Mouse (Mus musculus): ENCODE data around the gene Pced1b. TPM values are rescaled to one million over a fixed set of nuclear protein-coding genes. Genes with fewer than 3 reads are reported as not detected.
"Not testable (repeated sequence)": the region's sequence is repeated elsewhere in the genome, so short reads cannot be mapped to it uniquely, and the experiment has no call there.

Gene Pced1b
- polyA plus RNA-seq (2016; fragmentation: Nextera tagmentation; extraction: Ambion mirVana) = 5.6 and 6.4 TPM in 2 replicates

DNA sequence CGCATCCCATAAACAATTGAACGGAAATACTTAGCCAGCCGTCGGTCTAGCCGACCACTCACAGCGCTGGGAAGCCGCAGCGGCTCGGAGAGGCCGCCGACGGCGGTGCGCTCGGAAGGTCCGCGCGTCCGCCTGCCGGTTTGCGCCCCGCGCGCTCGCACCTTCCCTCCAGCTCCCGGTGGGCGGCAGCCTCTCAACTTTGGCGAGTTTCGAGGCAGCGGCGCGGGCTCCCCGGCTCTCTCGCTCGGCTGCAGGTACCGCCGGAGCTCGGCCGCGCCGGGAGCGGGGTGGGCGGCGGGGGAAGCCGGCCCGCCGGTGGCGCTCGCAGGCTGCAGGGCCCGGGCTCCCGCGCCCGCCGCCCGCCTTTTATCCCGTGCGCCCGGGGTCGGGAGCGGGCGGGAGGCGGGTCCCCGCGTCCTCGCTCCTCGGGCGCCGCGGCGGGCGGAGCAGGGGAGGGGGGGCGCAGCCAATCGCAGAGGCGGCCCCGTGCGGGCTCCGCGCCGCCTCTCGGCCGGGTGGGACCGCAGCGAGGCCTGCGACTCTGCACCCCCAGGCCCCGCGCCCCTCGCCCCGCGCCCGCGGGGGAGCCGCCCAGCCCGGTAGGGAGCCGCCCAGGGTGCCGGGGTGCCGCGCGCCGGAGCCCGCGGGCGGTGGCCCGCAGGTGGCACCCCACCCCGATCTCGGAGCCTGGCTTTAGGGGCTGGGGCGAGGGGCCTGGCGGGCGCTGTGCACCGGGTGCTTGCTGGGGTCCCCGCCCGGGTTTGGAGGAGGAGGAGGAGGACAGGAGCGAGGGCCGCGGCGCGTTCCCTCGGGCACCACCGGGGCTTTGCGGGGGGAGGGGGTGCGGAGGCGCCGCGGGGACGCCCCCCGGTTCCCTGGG, at the start of gene Pced1b, which contains the start of gene Amigo2:
Pced1b (plus strand) TSS at position 197 of the 880 bp plus-strand sequence.
Amigo2 (minus strand) TSS at position 377 of the 880 bp plus-strand sequence.
- H3K4me3 ChIP-seq = peak within 1 kb of the TSS; percentile 69
- H3K9me3 ChIP-seq (replicated peaks) = no peaks in the 10 kb centered on the region
- H3K9ac ChIP-seq = peak within 1 kb of the TSS; percentile 71
- H3K27me3 ChIP-seq (replicated peaks) = peaks cover 80% of the 10 kb centered on the region
- peaks cover 17% of the 10 kb centered on the region; the same call in 1 of the 2 replicates for H3K4me1 ChIP-seq
- H3K4me2 ChIP-seq = peak within 1 kb of the TSS; percentile 94
- H3K27ac ChIP-seq = peak within 1 kb of the TSS; percentile 64
- peak; percentile 48; the same call in 1 of the 2 replicates for ATAC-seq
- H3K36me3 ChIP-seq = no peaks in the 10 kb centered on the region
- under 1% methylated on average over 107 of the region's 125 CpGs for WGBS (ENCODE audit: insufficient replicate concordance)

DNA sequence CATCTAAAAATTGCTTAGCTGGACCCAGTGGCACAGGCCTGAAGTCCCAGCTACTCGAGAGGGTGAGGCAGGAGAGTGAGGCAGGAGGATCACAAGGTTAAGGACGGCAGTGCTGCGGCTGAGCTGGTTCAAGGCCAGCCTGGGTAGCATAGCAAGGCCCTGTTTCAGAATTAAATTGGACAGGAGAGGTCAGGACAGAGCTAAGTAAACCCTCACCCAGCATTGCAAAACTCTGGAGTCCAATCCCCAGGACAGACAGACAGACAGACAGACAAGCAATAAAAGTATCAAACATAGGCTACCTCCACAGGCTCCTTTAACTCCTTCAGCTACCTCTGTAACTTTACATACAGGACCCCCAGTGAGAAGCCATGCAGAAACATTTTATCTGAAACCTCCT, 42.0 kb upstream of the Pced1b start:
- Histone ChIP-seq H3K4me1 (no peaks in the 10 kb centered on the region), H3K27me3 (replicated peaks) (no peaks in the 10 kb centered on the region), H3K4me2 (no peak overlapping the region), H3K27ac (no peak overlapping the region), H3K4me3 (no peak overlapping the region), H3K36me3 (no peaks in the 10 kb centered on the region), H3K9ac (no peak overlapping the region), H3K9me3 (replicated peaks) (no peaks in the 10 kb centered on the region)
- WGBS (ENCODE audit: insufficient replicate concordance) = 65% methylated on average over 3 of the region's 3 CpGs
- no peak for ATAC-seq

DNA sequence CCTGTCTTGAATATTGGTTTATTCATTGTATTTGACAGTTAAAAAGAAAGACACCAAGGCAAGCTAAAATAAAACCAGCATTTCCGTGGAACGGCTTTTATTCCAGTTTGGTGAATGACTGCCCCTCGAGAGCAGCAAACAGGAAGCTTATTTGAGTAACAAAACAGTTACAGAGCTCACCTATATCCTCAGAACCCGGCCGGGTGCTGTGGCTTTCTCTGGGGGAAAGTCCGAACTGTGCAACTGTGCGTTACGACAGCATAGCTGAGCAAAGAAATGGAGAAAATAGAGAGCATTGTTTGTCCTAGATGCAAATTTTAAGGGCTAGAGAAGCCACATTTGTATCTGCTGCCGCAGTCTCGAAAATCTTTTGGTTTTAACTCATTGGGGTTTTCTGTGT, 41.1 kb upstream of the Pced1b start:
- no peaks in the 10 kb centered on the region for H3K27me3 ChIP-seq (replicated peaks)
- H3K4me3 ChIP-seq = no peak overlapping the region
- H3K4me1 ChIP-seq = no peaks in the 10 kb centered on the region
- no peak overlapping the region for H3K27ac ChIP-seq
- no peak overlapping the region for H3K4me2 ChIP-seq
- WGBS (ENCODE audit: insufficient replicate concordance) = 78% methylated on average over 10 of the region's 10 CpGs
- no peak for ATAC-seq
- no peaks in the 10 kb centered on the region for H3K36me3 ChIP-seq
- no peaks in the 10 kb centered on the region for H3K9me3 ChIP-seq (replicated peaks)
- H3K9ac ChIP-seq = no peak overlapping the region

DNA sequence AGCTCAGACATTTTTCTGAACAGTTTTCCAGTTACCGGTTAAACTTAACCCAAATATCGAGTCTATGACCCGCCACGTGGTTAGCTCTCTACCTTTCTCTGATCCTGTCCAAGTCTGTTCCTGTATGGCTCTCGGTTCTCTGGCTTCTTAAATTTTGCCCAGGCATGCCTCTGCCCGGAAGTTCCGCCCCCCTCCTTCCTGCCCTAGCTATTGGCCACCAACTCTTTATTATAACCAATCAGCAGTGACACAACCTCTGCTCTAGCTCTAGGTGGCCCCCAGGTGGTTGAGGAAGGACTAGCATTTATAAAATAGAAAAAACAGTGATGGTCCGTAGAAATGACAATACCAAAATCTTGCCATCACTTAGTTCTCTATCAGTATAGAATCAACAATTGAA, 40.4 kb upstream of the Pced1b start:
- Histone ChIP-seq H3K27ac (no peak overlapping the region), H3K36me3 (no peaks in the 10 kb centered on the region), H3K4me3 (no peak overlapping the region), H3K27me3 (replicated peaks) (no peaks in the 10 kb centered on the region), H3K4me1 (no peaks in the 10 kb centered on the region), H3K4me2 (no peak overlapping the region), H3K9ac (no peak overlapping the region), H3K9me3 (replicated peaks) (no peaks in the 10 kb centered on the region)
- ATAC-seq = no peak
- 88% methylated on average over 8 of the region's 8 CpGs for WGBS (ENCODE audit: insufficient replicate concordance)

DNA sequence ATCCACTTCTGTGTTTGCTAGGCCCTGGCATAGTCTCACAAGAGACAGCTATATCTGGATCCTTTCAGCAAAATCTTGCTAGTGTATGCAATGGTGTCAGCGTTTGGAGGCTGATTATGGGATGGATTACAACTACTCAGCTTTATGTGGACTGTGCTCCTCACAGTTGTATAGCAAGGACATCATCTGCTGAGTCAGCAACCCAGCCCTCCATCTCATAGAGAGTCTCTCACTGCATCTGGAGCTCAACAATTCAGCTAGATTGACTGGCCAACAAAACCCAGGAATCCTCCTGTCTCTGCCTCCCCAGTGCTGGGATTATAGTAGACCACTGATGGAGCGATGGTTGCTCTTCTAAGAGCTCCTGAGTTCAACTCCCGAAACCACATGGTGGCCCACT, 37.2 kb upstream of the Pced1b start:
- H3K4me1 ChIP-seq; ATAC-seq; H3K27ac ChIP-seq; H3K4me2 ChIP-seq; H3K27me3 ChIP-seq (replicated peaks); H3K36me3 ChIP-seq; H3K9ac ChIP-seq; H3K9me3 ChIP-seq (replicated peaks); H3K4me3 ChIP-seq: not testable (repeated sequence)
- 69% methylated on average over 3 of the region's 3 CpGs for WGBS (ENCODE audit: insufficient replicate concordance)

DNA sequence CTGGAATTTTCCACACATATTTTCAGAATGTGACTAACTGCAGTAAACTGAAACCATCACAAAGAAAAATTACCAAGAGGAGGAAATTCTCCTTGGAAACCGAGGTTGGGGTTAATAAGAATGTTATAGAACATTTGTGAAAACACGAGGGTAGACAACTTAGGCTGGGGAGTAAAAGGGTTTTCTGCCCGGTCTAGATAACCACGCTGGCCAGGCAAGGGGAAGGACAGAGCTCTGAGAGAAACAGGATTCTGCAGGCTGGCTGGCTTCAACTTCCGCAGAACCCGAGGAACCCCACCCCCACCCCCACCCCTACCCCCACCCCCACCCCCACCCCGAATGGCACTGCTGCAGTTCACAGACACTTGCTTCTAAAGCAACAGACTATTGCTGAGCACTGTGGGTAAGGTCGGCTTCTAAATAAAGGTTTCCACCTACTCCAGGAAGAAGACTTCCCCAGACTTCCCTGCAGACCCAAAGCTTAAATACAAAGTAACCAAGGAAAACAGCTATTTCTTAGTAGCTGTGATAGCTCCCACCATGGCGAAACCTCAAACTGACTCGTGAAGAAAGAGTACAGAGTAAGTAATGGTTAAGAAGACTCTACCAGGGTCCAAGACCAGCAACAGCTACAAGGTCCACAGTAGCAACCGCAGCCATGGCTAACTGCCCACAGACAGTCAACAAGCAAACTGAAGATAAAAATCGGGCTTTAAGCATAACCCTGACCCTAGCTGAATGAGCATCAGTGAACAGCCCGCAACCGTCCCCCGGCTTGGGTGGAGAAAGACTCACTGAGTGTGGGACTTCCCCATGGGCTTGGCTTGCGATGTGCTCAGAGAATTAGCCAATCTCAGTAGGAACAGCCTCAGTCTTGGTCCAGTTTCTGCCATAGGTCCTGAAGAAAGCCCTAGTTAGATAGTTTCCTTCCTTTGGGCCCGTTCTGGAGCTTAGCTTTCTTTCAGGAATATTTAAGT, 34.1 kb upstream of the Pced1b start:
- Histone ChIP-seq H3K27ac (no peak overlapping the region), H3K27me3 (replicated peaks) (no peaks in the 10 kb centered on the region), H3K36me3 (no peaks in the 10 kb centered on the region), H3K4me1 (0 out of 2 replicates have a peak, but pooled peaks cover 3% of the 10 kb centered on the region), H3K4me3 (no peak overlapping the region), H3K9ac (no peak overlapping the region; the same call in 1 of the 2 replicates), H3K9me3 (replicated peaks) (no peaks in the 10 kb centered on the region), H3K4me2 (0 out of 2 replicates have a peak overlapping the region, but pooled peaks have one; percentile 0)
- no peak for ATAC-seq
- WGBS (ENCODE audit: insufficient replicate concordance) = 28% methylated on average over 17 of the region's 17 CpGs

DNA sequence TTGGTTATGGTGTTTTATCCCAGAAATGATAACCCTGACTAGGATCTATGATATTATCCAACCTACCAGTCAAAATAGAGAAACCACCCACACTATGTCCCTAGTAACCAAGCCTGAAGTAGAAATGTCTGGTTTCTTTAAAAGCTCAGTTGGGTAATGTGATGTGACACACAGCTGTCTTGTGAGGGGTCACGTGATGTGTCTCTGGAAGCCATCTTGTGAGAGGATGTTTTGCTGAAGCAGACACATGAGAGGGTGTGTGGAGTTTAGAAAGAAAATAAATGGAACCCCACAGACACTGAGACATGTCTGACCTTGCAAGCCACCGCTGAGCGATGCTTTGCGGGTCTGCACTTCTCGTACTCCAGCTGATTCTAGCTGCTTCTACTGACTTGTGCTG, 30.1 kb upstream of the Pced1b start:
- WGBS (ENCODE audit: insufficient replicate concordance) = 85% methylated on average over 5 of the region's 5 CpGs
- H3K27ac ChIP-seq = no peak overlapping the region

DNA sequence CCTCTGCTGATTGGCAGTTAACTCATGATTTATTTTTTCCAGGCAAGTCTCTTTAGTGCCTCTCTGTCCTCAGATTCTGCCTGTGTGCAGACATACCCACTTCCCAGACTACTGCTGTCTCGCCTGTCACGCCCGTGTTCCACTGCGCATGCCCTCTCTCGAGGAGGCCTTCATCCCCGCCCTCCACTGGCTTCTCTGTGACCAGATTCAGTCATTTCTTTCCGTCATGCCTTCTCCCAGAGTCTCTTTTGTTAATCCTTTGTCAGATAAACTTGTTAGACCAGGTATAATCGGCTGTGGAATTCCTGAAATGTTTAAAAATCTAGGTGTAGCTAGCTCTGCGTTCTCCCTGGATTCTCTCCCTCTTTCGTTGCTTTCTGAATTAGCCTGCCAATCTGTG, 23.5 kb upstream of the Pced1b start:
- Histone ChIP-seq H3K9ac (no peak overlapping the region), H3K9me3 (replicated peaks) (peaks cover 6% of the 10 kb centered on the region; the same call in 1 of the 2 replicates), H3K4me1 (no peaks in the 10 kb centered on the region), H3K27ac (no peak overlapping the region), H3K4me3 (no peak overlapping the region), H3K36me3 (no peaks in the 10 kb centered on the region), H3K27me3 (replicated peaks) (no peaks in the 10 kb centered on the region), H3K4me2 (no peak overlapping the region)
- 72% methylated on average over 10 of the region's 10 CpGs for WGBS (ENCODE audit: insufficient replicate concordance)
- no peak for ATAC-seq

More for the DNA sequence above, 30.1 kb upstream of the Pced1b start:
- 0 out of 2 replicates have a peak, but pooled peaks cover 3% of the 10 kb centered on the region for H3K4me1 ChIP-seq
- no peak overlapping the region for H3K4me2 ChIP-seq
- no peaks in the 10 kb centered on the region for H3K36me3 ChIP-seq
- no peak overlapping the region for H3K9ac ChIP-seq
- H3K4me3 ChIP-seq = no peak overlapping the region
- H3K27me3 ChIP-seq (replicated peaks) = no peaks in the 10 kb centered on the region
- ATAC-seq = no peak
- no peaks in the 10 kb centered on the region for H3K9me3 ChIP-seq (replicated peaks)

DNA sequence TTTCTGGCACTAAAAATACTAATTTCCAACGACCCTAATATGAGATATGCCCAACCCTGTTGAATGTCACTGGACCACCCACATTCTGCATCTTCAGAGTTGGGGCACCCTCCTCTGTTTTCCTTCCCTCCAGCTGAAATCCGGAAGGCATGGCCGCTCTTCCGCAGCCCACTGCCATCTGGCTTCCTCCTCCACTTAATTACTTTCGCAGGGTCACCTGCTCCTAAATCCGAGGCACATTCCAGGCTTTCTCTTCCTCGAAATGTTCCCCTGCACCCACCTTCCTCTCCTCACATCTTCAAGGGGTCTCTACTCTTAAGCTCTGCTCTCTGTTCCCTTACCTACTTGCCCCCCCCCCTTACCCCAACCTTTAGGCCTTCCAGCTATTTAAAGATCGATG, 22.9 kb upstream of the Pced1b start:
- no peak for ATAC-seq
- peaks cover 6% of the 10 kb centered on the region; the same call in 1 of the 2 replicates for H3K9me3 ChIP-seq (replicated peaks)
- H3K27ac ChIP-seq = no peak overlapping the region
- 72% methylated on average over 8 of the region's 8 CpGs for WGBS (ENCODE audit: insufficient replicate concordance)
- no peak overlapping the region for H3K4me3 ChIP-seq
- no peak overlapping the region for H3K4me2 ChIP-seq
- no peak overlapping the region for H3K9ac ChIP-seq
- no peaks in the 10 kb centered on the region for H3K27me3 ChIP-seq (replicated peaks)
- no peaks in the 10 kb centered on the region for H3K36me3 ChIP-seq
- H3K4me1 ChIP-seq = no peaks in the 10 kb centered on the region

DNA sequence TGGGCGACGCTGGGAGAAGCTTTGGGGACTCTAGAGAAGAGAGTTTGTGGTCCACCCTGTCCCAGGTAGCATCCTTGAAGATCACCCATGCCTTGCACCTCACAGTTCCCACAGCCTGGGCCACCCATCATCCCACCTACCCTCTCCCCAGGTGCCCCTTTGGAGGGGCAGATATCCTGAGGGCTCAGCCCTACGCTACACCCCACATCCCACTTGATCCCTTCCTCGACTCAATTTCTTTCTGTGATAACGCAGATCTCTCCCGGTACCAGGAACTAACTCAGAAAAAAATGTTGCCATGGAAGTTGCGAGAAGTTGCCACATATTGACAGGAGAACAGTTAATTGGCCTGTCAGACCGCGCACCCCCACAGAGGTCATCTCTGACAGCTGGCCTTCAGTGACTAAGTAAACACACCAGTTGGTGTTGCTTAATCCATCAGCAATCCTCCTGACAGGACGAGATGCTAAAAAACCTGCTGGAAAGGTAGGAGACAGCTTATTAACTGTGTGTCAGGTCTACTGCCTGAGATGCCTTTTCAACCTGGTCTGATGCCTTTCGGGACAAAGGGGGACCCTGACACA, 17.3 kb upstream of the Pced1b start:
- no peaks in the 10 kb centered on the region for H3K36me3 ChIP-seq
- H3K4me3 ChIP-seq = no peak overlapping the region
- no peak overlapping the region for H3K9ac ChIP-seq
- WGBS (ENCODE audit: insufficient replicate concordance) = 64% methylated on average over 11 of the region's 11 CpGs
- no peak overlapping the region for H3K4me2 ChIP-seq
- ATAC-seq = 0 out of 2 replicates have a peak, but pooled peaks have one; percentile 47
- no peaks in the 10 kb centered on the region for H3K4me1 ChIP-seq
- H3K27ac ChIP-seq = no peak overlapping the region
- H3K27me3 ChIP-seq (replicated peaks) = no peaks in the 10 kb centered on the region; the same call in 1 of the 2 replicates
- H3K9me3 ChIP-seq (replicated peaks) = 0 out of 2 replicates have a peak, but pooled peaks cover 3% of the 10 kb centered on the region

DNA sequence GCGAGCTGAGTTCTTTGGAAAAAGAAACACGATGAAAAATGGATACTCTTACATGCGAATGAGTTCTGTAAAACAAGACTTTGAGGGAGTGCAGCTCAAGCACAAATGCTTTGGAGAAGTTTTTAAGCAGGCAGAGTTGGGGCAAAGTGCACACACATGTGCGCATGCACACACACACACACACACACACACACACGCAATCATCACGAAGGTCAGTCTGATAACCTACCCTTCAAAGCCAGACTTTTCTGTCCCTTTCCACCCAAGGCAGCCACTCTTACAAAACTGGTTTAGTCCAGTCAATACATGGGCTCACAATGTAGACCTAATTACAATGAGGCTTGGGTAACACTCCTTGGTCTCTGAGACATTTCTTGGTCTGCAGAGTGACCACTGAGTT, 12.8 kb upstream of the Pced1b start:
- H3K9me3 ChIP-seq (replicated peaks) = 0 out of 2 replicates have a peak, but pooled peaks cover 3% of the 10 kb centered on the region
- no peak overlapping the region for H3K4me3 ChIP-seq
- WGBS (ENCODE audit: insufficient replicate concordance) = 72% methylated on average over 6 of the region's 6 CpGs
- no peak overlapping the region for H3K4me2 ChIP-seq
- no peak overlapping the region for H3K9ac ChIP-seq
- H3K36me3 ChIP-seq = no peaks in the 10 kb centered on the region
- peaks cover 5% of the 10 kb centered on the region; the same call in 1 of the 2 replicates for H3K27me3 ChIP-seq (replicated peaks)
- H3K4me1 ChIP-seq = no peaks in the 10 kb centered on the region
- no peak for ATAC-seq
- H3K27ac ChIP-seq = no peak overlapping the region
